Mouse (Mus musculus) myocyte (in vitro differentiated cells): Measurements from ENCODE around the gene Xntrpc.

Experiments
- MAX ChIP-seq: IDR thresholded peaks from one replicate; pipeline ENCODE4 v1.6.1; 2011; ENCODE audit warnings: low read depth, mild to moderate bottlenecking, control low read depth
- POLR2A ChIP-seq: IDR thresholded peaks from one replicate; pipeline ENCODE4 v1.6.1; 2011; ENCODE audit warnings: low read depth, mild to moderate bottlenecking, control low read depth, moderate library complexity; ENCODE audit not compliant: insufficient read length
- TCF12 ChIP-seq: IDR thresholded peaks from one replicate; pipeline ENCODE4 v1.6.1; 2011; ENCODE audit warnings: mild to moderate bottlenecking, control low read depth; ENCODE audit not compliant: poor library complexity, insufficient read depth, severe bottlenecking

DNA sequence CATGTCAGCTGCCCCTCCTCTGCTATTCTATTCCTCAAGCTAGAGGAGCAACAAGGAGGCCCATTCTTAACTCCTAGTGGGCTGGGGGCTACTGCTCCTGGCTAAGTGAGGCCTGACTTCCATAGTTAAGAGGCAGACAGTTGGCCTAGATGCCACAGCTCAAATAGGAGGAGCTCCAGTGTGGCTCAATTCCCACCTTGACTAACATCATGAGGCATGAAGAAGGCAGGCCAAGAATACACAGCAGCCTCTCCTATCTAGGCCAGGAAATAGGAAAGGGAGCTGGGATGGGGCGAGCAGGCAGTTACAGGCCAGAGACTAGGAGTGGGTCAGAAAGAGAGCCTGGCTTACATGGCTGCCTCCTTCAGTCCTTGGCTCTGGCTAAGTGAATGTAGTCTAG, 42.7 kb downstream of the Xntrpc start:
- no peak for TF ChIP-seq MAX
- TF ChIP-seq POLR2A, result no peak
- TF ChIP-seq TCF12, result no peak
